Mouse (Mus musculus) neural tube, embryonic 15.5 days (tissue): Measurements from ENCODE around the gene Map3k6. TPM values are rescaled to one million over a fixed set of nuclear protein-coding genes. Genes with fewer than 3 reads are reported as not detected.
A peak's percentile ranks its signal among the peaks of the same experiment; 100 is the strongest.

Experiments used
- ATAC-seq: fragments of 200-750 bp; cut with Nextera tagmentation; 2 replicates; pipeline ENCODE4 v1.8.0; 2017; ENCODE audit warnings: mild to moderate bottlenecking, moderate TSS enrichment, moderate library complexity; ENCODE audit not compliant: low FRiP score
- H3K27ac ChIP-seq: fragments of 300-500 bp; sonication (generic); replicated peaks from 2 replicates; pipeline ENCODE4 v1.5.1; 2015; ENCODE audit warnings: mild to moderate bottlenecking, inconsistent platforms
- H3K27me3 ChIP-seq: fragments of 300-500 bp; sonication (generic); replicated peaks from 2 replicates; pipeline ENCODE4 v1.6.1; 2015; ENCODE audit warnings: inconsistent platforms
- H3K36me3 ChIP-seq: fragments of 300-500 bp; sonication (generic); 2 replicates; pipeline ENCODE4 v1.6.1; 2015; ENCODE audit warnings: inconsistent platforms
- H3K4me1 ChIP-seq: fragments of 300-500 bp; sonication (generic); 2 replicates; pipeline ENCODE4 v1.6.1; 2015; ENCODE audit warnings: inconsistent platforms
- H3K4me2 ChIP-seq: fragments of 300-500 bp; sonication (generic); 2 replicates; pipeline ENCODE4 v1.6.1; 2015; ENCODE audit warnings: inconsistent platforms, mild to moderate bottlenecking, moderate library complexity
- H3K4me3 ChIP-seq: fragments of 300-500 bp; sonication (generic); replicated peaks from 2 replicates; pipeline ENCODE4 v1.5.1; 2015; ENCODE audit warnings: mild to moderate bottlenecking, inconsistent platforms
- H3K9ac ChIP-seq: fragments of 300-500 bp; sonication (generic); replicated peaks from 2 replicates; pipeline ENCODE4 v1.6.1; 2015; ENCODE audit warnings: mild to moderate bottlenecking, inconsistent platforms
- H3K9me3 ChIP-seq: fragments of 300-500 bp; sonication (generic); replicated peaks from 2 replicates; pipeline ENCODE4 v1.6.1; 2016; ENCODE audit warnings: inconsistent platforms
- WGBS: fragments of 180-500 bp; shearing (Covaris S2); methylation state at CpG from one replicate; pipeline ENCODE4 v1.1.7; 2015; ENCODE audit warnings: mixed read lengths; 5-methylcytosine and 5-hydroxymethylcytosine counted together
- polyA plus RNA-seq: library from polyadenylated mRNA; unstranded; fragments of >200 nt; fragmentation: Nextera tagmentation; extraction: Ambion mirVana; gene quantifications from 2 replicates; pipeline ENCODE4 v1.2.1, GENCODE M21; 2015

Map3k6 gene
- polyA plus RNA-seq, 1 experiment from 2014 or later, result 3.0 TPM

DNA sequence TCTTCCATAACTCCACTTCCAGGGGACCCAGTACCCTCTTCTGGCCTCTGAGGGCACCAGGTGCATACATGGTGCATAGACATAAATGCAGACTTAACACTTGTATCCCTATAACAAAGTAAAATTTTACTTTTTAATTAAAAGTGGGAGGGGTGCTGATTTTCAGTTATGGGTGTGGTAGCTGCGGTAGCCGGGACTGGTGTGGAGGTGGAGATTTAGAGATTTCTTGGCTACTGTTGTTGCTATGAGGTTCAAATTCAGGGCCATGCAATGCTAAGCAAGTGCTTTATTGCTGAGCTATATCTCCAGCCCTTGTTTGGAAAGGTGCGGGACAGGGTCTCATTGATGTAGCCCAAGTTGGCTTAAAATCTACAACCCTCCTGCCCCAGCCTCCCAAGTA lies 21.9 kb upstream of the Map3k6 start:
- Histone ChIP-seq H3K4me3 (no peak overlapping the region), H3K27me3 (peaks cover 36% of the 10 kb centered on the region), H3K27ac (no peak overlapping the region), H3K36me3 (no peaks in the 10 kb centered on the region), H3K9me3 (no peaks in the 10 kb centered on the region), H3K9ac (no peak overlapping the region), H3K4me1 (peaks cover 11% of the 10 kb centered on the region), H3K4me2 (no peak overlapping the region)
- ATAC-seq, result no peak
- WGBS, result 92% methylated on average over 3 of the region's 3 CpGs

DNA sequence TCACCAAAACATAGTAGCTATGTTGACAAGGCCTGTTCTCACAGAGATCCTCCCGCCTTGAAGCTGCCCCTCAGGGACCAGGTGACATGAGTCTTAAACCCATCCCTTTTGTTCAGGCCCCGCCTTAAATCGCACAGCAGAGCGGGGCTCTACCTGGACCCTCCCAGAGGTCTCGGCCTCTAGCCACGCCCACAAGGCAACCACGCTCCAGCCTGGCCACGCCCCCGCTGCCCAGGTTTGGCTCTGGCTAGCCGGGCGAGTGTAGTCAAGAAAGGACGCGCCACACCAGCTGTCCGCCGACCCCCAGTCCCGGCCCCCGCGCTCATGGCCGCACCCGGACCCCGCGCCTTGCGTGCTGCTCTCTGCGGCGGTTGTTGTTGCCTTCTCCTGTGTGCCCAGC lies 20.0 kb upstream of the Map3k6 start:
- peak overlapping the region; percentile 38 for H3K4me3 ChIP-seq
- WGBS, result 3% methylated on average over 25 of the region's 25 CpGs

DNA sequence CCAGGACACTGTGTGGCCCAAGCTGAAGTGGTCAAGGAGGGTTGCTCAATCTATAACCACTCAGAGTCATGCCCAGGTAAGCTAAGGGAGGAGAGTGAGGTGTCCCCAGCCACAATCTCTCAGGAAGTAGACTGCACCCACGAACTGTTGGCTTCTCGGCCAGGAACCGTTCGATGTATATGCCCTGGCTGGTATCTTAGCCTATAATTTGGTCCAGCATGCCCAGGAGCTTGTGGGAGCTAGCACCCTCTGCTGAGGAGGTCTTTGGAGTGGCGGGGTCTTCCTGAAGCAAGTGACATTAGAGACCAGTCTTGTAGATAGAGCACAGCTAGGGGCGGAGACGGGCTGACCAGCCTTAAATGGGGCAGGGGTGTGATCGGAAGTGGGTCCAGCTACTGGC lies 18.9 kb upstream of the Map3k6 start:
- Histone ChIP-seq H3K27ac (no peak overlapping the region), H3K4me2 (no peak overlapping the region), H3K4me3 (no peak overlapping the region), H3K27me3 (peaks cover 25% of the 10 kb centered on the region), H3K9me3 (no peaks in the 10 kb centered on the region), H3K4me1 (peaks cover 13% of the 10 kb centered on the region), H3K9ac (no peak overlapping the region), H3K36me3 (no peaks in the 10 kb centered on the region)
- no peak for ATAC-seq
- 85% methylated on average over 8 of the region's 8 CpGs for WGBS

More for the DNA sequence above, 20.0 kb upstream of the Map3k6 start:
- peak; percentile 31; the same call in 1 of the 2 replicates for ATAC-seq
- no peak overlapping the region for H3K27ac ChIP-seq
- H3K4me2 ChIP-seq, result peak overlapping the region; percentile 71
- H3K9me3 ChIP-seq, result no peaks in the 10 kb centered on the region
- peaks cover 13% of the 10 kb centered on the region for H3K4me1 ChIP-seq
- no peaks in the 10 kb centered on the region for H3K36me3 ChIP-seq
- peak overlapping the region; percentile 36; the same call in 1 of the 2 replicates for H3K9ac ChIP-seq
- peaks cover 25% of the 10 kb centered on the region for H3K27me3 ChIP-seq

DNA sequence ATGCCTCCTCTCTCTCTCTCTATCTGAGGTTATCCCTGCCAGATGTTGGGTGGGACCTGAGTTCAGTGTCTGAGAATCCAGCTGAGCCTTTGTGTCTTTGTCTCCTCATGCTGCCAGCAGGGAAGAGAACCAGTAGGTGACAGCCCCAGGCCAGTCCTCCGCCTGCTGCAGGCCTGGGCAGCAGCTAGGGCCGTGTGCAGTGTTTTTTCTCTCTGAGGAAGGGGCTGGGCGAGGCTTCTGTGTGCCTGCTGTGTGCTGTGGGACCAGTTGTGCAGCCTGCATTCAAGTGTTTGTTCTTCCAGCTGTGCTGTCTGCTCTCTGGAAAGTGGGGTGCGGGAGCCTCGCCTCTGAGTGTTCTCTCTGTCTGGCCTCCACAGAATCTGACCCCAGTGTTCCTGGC lies 16.7 kb upstream of the Map3k6 start:
- Histone ChIP-seq H3K4me3 (no peak overlapping the region), H3K27me3 (peaks cover 25% of the 10 kb centered on the region), H3K9ac (no peak overlapping the region), H3K36me3 (no peaks in the 10 kb centered on the region), H3K9me3 (no peaks in the 10 kb centered on the region), H3K4me2 (no peak overlapping the region), H3K27ac (no peak overlapping the region), H3K4me1 (peaks cover 10% of the 10 kb centered on the region)
- WGBS, result 54% methylated on average over 5 of the region's 5 CpGs
- no peak for ATAC-seq

DNA sequence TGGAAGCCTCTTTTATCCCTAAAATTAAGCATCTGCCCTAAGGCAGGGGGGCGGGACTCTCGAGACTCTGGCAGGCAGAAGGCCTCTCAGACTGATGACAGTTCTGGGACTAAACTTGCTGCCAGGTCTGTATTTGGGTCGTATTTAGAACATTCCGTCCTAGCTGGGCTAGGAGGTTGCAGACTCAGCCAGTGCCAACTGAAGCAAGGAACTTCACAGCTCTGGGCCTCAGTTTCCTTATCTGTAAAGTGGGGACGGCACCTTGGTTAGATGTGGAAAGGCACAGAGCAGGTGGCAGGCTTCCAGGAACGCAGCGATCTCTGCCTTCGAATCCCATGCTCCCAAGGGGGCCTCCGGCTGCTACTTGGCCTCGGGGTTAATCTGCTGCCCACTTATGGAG lies 14.5 kb upstream of the Map3k6 start:
- Histone ChIP-seq H3K4me1 (peaks cover 5% of the 10 kb centered on the region; the same call in 1 of the 2 replicates), H3K27me3 (peaks cover 11% of the 10 kb centered on the region), H3K9me3 (no peaks in the 10 kb centered on the region), H3K27ac (no peak overlapping the region), H3K36me3 (no peaks in the 10 kb centered on the region), H3K4me3 (no peak overlapping the region), H3K4me2 (no peak overlapping the region), H3K9ac (no peak overlapping the region)
- ATAC-seq, result no peak
- WGBS, result 69% methylated on average over 10 of the region's 10 CpGs

DNA sequence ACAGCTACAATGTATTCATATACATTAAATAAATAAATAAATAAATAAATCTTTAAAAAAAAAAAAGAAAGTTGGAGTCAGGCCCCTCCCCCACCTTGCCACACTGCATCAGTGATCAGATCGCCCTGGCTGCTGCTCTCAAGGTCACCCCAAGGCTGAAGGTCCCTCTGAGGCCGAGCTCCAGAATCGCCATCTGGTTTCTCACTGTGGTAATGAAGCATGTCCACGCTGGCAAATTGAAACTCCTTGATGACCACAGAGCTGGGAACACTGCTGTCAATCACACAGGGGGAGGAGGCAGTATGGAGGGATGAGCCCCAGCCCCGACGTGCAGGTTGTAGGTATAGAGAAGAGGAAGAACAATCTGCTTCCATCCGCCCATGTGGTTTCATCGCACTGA lies 13.0 kb upstream of the Map3k6 start:
- 48% methylated on average over 8 of the region's 8 CpGs for WGBS
- Histone ChIP-seq H3K9me3 (no peaks in the 10 kb centered on the region), H3K4me3 (no peak overlapping the region), H3K36me3 (no peaks in the 10 kb centered on the region), H3K4me1 (peaks cover 5% of the 10 kb centered on the region; the same call in 1 of the 2 replicates), H3K27me3 (no peaks in the 10 kb centered on the region), H3K27ac (no peak overlapping the region), H3K4me2 (no peak overlapping the region), H3K9ac (no peak overlapping the region)
- ATAC-seq, result no peak

DNA sequence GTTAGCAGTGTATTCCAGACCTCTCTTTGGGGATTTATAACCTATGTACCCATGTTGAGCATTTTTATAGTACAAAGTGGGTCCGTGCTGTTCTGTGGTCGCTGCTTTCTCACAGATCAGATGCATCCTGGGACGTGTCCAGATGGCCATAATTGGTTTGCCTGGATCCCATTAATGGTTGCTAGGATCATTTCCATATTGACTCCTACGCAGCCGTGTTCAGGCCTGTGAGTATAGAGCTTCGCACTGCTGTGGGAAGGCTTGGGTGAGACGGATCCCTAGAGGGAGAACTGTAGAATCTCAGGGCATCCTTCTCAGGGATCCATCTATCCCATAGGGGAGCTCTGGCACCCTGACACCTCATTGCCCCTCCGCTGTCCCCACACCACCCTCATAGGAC lies 11.0 kb upstream of the Map3k6 start:
- Histone ChIP-seq H3K27me3 (no peaks in the 10 kb centered on the region), H3K4me2 (no peak overlapping the region), H3K9ac (no peak overlapping the region), H3K27ac (no peak overlapping the region), H3K4me3 (no peak overlapping the region), H3K9me3 (no peaks in the 10 kb centered on the region), H3K4me1 (no peaks in the 10 kb centered on the region), H3K36me3 (no peaks in the 10 kb centered on the region)
- ATAC-seq, result no peak
- 63% methylated on average over 8 of the region's 8 CpGs for WGBS

DNA sequence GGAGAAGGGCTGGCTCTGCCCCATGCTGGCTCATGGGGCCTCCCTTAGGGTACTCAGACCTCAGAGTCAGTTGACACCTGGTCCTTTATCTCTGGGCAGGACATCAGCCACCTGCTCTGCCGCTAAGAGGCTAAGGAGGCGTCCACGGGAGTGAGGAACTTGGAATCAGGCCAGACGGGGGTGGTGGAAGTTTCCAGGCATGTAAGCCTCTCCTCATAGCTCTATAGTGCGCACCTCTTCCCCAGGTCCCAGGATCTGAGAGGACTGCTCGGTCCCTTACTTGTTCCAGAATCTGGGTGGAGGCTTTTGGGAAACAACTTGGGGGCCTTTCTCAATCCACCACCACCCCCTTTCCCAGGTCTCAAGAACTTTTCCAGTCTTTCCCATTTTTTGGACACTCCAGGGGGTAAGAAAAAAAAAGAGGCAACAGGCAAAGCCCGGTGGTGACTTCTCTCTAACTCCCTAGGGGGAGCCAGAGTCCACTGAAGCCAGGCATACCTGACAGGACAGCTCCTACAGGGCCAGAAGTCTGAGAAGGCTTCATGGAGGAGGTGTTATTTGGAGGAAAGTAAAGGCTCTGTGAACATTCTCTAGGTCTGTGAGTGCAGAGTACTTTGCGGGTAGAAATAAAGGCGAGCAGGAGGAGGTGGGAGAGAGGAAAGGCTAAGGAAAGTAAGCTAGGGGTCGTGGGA lies 7.2 kb upstream of the Map3k6 start:
- ATAC-seq, result no peak
- H3K27me3 ChIP-seq, result no peaks in the 10 kb centered on the region
- no peaks in the 10 kb centered on the region for H3K9me3 ChIP-seq
- H3K4me2 ChIP-seq, result no peak overlapping the region
- H3K36me3 ChIP-seq, result no peaks in the 10 kb centered on the region
- WGBS, result 42% methylated on average over 10 of the region's 10 CpGs
- H3K4me1 ChIP-seq, result no peaks in the 10 kb centered on the region
- no peak overlapping the region for H3K9ac ChIP-seq
- no peak overlapping the region for H3K4me3 ChIP-seq
- no peak overlapping the region for H3K27ac ChIP-seq

DNA sequence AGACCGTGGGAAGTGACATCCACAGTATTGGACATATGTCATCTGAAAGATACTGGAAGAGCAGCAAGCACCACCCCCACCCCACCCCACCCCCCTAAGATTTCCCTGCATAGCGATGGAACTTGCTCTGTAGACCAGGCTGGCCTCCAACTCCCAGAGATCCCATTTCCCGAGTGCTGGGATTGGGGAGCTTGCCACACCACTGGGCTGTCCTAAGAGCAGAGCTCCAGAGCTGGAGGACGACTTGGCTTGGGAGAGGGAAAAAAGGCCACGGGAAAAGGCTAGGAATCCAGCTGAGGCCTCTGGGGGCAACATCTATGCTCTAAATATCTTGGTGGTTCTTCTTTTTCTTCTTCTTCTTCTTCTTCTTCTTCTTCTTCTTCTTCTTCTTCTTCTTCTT lies 5.8 kb upstream of the Map3k6 start:
- H3K4me2 ChIP-seq, result no peak overlapping the region
- no peak overlapping the region for H3K27ac ChIP-seq
- no peaks in the 10 kb centered on the region for H3K9me3 ChIP-seq
- peaks cover 8% of the 10 kb centered on the region for H3K27me3 ChIP-seq
- no peak for ATAC-seq
- no peaks in the 10 kb centered on the region for H3K4me1 ChIP-seq
- WGBS, result 64% methylated on average over 5 of the region's 5 CpGs
- H3K36me3 ChIP-seq, result no peaks in the 10 kb centered on the region
- no peak overlapping the region for H3K9ac ChIP-seq
- H3K4me3 ChIP-seq, result no peak overlapping the region

DNA sequence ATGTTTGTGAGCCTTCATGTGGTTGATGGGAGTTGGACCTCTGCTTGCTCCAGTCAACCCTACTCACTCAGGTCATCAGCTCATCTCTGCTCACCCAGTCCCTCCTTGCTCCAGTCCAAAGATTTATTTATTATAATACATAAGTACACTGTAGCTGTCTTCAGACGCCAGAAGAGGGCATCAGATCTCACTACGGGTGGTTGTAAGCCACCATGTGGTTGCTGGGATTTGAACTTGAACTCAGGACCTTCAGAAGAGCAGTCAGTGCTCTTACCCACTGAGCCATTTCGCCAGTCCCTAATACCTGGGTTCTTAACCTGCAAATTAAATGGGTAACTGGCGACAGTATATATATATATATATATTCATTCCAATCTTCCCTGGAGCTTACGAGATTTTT lies 5.2 kb upstream of the Map3k6 start:
- no peak for ATAC-seq
- H3K4me1 ChIP-seq, result 0 out of 2 replicates have a peak, but pooled peaks cover under 1% of the 10 kb centered on the region
- 87% methylated on average over 5 of the region's 5 CpGs for WGBS

DNA sequence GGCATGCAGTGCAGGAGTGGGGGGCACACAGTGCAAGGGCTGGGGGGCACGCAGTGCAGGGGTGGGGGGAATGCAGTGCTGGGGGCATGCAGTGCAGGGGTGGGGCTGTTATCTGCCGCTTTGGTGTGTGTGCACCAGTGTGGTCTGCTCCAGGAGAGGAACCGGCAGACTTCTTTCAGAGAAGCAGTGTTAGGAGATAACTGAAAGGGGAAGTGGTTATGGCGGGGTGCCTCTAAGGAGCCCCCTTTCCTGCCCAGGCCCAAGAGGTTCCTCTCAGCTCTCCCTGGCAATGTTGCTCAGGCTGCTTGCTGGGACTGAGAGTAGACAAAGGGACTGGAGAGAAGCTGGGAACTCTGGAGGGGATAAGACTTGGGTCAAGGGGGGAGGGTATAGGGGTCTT lies 2.7 kb upstream of the Map3k6 start:
- no peaks in the 10 kb centered on the region for H3K36me3 ChIP-seq
- peaks cover 36% of the 10 kb centered on the region for H3K27me3 ChIP-seq
- no peak for ATAC-seq
- no peaks in the 10 kb centered on the region for H3K9me3 ChIP-seq
- no peak overlapping the region for H3K27ac ChIP-seq
- no peak overlapping the region for H3K4me3 ChIP-seq
- no peak overlapping the region for H3K4me2 ChIP-seq
- H3K9ac ChIP-seq, result no peak overlapping the region
- peaks cover 15% of the 10 kb centered on the region for H3K4me1 ChIP-seq
- 75% methylated on average over 4 of the region's 4 CpGs for WGBS

More for the DNA sequence above, 5.2 kb upstream of the Map3k6 start:
- Histone ChIP-seq H3K4me3 (no peak overlapping the region), H3K27me3 (peaks cover 13% of the 10 kb centered on the region), H3K27ac (no peak overlapping the region), H3K9me3 (no peaks in the 10 kb centered on the region), H3K9ac (no peak overlapping the region), H3K36me3 (no peaks in the 10 kb centered on the region), H3K4me2 (no peak overlapping the region)
